Mouse (Mus musculus) frontal cortex, postnatal 14 days (tissue): ENCODE results near the gene Hyls1.
"Not testable (repeated sequence)": the region's sequence is repeated elsewhere in the genome, so short reads cannot be mapped to it uniquely, and the experiment has no call there.

Experiments
- DNase-seq, 2 experiments: peaks; one replicate each; pipeline ENCODE4 v3.0.0; 2022; ENCODE audit warnings: low spot score in 2 of 2

Gene Hyls1

DNA sequence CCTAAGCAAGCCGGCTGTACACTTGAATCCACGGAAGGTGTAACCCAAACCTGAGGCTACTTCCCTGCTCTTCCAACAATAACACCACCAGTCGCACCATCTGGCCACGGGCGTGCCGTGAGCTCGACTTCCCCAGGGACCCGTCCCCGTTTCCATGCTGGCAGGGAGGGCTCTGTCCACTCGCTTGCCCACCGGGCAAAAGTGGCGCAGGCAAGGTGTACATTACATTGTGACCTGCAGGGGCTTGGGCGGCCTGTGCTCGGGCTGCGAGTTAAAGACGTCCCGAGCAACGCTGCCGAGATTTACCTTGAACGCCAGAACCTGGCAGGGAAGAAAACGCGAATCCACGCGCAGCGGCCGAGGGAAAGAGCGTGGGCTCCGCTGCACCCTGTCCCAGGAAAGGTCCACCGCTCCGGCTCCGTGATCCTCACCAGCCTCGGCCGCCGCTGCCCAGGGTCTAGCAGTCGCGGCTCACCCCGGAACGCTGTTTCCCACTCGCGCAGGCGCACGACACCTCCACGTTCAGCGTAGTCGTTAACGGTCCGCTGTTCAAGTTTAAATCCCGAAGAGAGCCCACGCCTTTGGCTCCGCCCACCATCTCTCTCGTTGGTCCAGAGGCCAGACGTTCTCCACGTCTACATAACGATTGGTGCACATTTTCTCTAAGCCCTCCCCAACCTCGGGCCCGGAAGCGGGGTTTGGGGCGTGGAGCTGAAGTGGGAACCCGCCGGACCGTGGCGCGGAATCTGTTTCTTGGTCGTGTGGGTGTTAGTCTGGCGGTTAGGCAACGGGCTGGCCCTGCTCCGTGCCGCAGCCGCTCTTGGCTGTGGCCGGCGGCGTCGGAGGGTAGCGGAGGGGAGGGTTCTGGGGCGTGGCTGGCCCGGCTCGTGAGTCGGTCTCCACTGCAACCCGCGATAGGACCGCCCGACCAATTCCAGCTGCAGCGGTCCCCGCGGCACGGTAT lies at the start of gene Hyls1, which contains the start of gene Pate2:
Gene Hyls1, minus strand, starts transcription at position 828 of the 964 bp plus-strand sequence.
Gene Pate2, plus strand, starts transcription at position 714 of the 964 bp plus-strand sequence.
- DNase-seq, result peak; percentile 89 to 91

DNA sequence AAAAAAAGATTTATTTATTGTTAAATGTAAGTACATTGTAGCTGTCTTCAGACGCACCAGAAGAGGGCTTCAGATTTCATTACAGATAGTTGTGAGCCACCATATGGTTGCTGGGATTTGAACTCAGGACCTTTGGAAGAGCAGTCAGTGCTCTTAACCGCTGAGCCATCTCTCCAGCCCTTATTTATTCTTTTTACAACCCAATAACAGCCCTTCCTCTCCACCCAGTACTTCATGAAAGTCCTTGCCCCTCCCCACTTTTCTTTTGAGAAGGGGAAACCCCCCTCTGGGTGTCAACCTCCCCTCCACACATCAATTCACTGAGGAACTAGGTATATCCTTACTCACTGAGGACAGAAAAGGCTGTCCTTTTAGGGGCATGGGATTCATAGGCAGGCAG lies 46.6 kb upstream of the Hyls1 start:
- DNase-seq, result not testable (repeated sequence)

DNA sequence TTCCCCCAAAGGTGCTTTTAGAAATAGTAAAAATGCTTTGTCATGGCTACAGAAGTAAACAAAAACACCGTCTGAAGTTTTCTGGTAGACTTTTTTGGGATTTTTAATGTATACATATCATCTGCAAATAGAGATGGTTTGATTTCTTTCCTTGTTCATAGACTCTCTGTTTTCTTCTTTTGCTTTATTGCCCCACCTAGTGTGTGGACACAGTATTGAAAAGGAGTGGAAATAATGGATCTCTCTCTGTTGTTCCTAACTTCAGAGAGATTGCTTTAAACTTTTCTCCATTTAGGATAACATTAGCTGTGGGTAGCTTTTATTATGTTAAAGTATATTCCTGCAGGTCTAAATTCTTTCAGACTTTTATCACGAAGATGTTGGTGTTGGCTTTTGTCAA lies 43.8 kb upstream of the Hyls1 start:
- no peak for DNase-seq

DNA sequence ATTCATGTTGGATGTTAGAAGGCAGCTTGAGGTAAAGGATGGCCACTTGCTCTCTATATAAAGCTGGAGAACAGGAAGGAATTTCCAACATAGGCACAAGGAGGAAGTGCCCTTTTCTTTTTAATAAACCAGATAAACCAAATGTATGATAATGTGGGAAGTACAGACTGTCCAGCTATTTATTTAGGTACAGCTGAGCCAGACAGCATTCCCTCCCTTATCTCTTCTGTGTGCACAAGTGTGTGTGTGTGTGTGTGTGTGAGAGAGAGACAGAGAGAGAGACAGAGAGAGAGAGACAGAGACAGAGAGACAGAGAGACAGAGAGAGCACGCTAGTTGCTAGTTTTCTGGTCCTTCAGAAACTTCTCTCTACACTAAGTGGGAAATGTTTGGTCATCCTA lies 41.6 kb upstream of the Hyls1 start, which contains the start of gene Pate4:
Gene Pate4, minus strand, starts transcription at position 101 of the 400 bp plus-strand sequence.
- no peak for DNase-seq

DNA sequence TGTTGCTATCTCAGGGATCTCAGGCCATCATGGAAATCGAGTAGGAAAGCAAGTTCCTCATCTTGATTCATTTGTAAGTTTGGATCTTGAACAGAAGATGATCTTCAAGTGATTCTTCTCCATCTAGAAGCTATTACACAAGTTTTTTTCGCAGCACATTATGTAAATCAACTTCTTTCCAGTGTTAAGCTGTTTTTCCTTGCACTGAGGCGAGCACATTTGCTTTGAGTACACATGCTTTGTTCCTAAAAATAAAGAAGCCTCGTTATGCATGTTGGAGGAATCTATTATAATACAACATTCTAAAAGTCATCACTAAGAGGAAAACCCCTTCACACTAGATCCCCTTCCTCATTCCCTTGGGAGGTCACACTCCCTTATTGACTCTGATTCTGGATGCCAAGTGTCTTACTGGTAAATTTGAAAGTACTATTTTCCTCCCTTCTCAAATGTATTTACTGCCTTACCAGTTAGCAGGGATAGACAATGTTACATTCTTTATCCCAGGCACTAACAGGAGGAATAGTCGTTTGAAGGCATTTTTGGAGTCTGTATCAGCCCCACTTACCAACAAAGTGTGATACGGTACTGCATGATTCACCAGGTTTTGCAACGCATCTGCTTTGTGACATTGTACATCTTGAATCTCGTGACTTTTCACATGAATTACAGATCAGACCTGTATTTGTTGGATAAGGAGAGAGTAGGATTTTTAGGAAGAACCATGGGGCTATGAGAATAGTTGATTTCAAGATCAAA lies 37.6 kb upstream of the Hyls1 start:
- DNase-seq, result no peak

DNA sequence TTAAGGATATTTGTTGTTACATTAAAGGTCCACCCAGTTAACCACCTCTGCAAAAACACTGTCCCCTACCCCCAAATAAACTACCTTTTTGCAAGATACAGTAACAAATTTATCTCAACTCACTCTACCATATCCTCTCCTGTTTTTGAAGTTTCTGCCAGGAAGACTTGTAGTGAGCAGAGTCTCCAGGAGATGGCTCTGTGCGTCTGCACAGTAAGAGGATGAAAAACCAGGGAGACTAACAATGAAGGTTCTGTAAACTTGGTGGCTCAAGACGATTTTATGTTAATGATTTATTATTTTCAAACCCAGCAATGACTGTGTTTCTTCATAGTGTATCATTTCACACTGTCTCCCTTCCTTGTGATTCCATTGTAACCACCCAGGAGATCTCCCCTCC lies 22.7 kb upstream of the Hyls1 start:
- DNase-seq, result peak in 1 of 2 experiments; percentile 37

DNA sequence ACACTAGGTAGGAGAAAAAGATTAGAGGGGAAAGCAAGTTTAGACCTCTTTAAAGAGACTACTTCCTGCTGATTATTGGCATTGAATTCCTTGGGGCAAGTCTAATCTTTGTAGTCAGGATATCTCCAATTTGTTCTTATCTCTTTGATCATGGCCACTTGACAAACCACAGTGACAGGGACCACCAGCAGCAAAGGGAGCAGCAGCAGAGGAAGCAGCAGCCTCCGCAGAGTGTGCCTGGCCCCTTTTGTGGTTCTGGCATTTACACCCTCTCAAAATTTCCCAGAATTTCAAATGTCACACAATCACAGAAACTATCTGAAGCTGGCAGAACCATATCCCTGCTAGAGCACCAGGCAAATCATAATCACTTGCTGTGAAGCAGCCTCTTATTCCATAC lies 17.5 kb upstream of the Hyls1 start:
- no peak for DNase-seq

DNA sequence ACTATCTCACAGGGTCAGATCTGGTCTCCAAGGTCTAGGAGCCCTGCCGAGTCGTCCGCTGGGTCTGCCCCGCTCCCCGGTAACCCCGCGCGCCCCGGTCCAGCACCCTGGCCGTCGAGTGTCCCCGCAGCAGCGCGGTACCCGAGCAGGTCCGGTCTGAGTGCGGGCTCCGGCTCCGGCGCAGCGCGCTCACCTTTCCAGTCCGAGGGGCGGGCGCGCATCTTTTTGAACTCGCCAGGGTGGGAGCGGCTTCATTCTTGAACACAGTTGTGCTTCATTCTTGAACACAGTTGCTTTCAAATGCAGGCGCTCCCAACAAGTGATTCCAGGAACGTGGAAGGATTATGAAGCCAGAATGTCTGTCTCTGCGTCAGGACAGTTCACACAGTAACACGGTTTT lies 4.2 kb upstream of the Hyls1 start:
- DNase-seq, result no peak

DNA sequence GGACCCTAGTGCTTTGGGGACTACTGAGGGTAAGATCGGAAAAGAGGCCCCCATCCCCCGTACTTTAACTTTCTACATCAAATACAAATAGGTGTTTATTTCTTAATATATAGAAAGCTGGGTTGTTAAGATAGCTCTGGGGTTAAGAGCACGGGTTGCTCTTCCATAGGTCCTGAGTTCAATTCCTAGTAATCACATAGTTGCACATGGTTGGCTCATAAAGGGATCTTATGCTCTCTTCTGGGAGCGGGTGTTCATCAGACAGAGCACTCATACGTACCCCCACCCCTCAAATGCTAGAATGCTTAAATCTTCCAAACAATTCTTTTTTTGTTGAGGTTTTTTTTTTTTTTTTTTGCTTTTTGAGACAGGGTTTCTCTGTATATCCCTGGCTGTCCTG lies 465 bp upstream of the Hyls1 start:
- no peak for DNase-seq

DNA sequence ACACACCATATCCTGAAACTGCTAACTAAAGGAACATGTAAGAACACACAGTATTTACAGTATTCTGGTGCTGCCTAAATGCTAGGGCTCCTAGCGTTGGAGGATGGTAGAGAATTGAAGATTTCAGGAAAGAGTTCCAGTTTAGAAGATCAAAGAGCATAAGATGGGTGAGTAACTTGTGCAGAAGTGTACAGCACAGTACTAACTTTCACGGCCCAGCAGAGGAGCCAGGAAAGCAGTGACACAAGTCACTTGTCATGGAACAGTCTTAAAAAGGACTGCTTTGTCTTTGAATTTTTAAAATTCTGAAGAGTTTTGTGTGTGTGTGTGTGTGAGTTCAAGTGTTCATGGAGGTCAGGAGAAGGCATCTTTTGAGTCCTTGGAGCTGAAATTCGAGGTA lies 2.2 kb downstream of the Hyls1 start:
- DNase-seq, result no peak

DNA sequence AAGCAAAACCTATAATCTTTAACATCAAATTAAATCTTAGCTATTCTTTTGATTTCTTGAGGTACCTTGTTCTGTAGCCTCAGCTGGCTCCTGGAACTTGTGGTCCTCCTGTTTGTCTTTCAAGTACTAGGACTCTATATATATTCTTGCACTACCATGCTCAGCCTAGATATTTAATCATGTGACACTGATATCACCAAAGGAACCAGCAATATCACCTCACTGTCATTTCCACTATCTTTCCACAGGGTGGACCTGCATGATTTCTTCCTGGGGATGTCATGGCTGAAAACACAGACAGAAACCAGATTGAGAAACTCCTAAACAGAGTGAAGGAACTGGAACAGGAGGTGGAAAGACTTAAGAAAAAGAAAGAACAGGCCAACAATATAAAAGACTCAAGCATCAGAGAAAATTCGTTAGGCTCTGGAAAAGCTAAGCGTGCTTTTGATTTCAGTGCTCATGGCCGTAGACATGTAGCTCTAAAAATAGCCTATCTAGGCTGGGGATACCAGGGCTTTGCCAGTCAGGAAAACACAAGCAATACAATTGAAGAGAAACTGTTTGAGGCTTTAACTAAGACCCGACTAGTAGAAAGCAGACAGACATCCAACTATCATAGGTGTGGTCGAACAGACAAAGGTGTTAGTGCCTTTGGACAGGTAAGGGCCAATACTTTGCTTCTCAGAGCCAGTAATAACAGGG lies 5.5 kb downstream of the Hyls1 start:
- no peak for DNase-seq

DNA sequence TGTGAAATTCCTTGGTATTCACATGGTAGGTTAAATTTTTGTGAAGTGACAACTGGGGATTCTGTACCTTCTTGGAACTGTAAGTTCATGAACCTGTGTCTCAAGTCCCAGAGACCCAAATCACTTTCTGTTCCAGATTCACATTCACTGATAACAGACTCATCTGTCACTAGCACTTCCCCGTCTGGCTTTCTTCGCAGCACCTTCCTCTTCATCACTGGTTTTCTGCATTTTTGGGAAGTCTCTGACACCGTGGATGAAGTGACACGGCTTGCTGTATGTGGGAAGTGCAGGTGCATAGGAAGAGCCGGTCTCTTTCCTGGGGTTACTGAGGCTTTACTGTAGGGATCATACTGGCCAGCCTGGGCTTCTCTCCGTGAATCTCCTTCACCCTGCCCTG lies 8.6 kb downstream of the Hyls1 start:
- DNase-seq, result no peak

DNA sequence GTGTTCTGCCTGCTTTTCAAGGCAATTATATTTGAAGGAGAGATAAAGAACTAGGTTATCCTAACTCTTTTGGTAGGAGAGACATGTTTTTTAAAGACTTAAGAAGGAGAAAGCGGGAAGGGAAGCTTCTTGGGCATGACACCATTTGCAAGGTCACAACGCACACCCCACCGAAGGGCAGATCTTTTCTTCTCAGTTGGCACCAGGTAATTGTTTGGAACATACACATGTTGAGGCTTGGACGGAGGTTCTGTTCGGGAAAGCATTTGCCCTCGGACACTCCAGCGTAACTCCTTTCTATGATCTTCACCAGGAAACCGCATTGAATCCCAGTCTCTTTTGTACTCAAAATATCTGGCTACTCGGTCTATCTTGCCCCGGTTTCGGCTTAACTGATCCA lies 9.1 kb downstream of the Hyls1 start:
- DNase-seq, result no peak

DNA sequence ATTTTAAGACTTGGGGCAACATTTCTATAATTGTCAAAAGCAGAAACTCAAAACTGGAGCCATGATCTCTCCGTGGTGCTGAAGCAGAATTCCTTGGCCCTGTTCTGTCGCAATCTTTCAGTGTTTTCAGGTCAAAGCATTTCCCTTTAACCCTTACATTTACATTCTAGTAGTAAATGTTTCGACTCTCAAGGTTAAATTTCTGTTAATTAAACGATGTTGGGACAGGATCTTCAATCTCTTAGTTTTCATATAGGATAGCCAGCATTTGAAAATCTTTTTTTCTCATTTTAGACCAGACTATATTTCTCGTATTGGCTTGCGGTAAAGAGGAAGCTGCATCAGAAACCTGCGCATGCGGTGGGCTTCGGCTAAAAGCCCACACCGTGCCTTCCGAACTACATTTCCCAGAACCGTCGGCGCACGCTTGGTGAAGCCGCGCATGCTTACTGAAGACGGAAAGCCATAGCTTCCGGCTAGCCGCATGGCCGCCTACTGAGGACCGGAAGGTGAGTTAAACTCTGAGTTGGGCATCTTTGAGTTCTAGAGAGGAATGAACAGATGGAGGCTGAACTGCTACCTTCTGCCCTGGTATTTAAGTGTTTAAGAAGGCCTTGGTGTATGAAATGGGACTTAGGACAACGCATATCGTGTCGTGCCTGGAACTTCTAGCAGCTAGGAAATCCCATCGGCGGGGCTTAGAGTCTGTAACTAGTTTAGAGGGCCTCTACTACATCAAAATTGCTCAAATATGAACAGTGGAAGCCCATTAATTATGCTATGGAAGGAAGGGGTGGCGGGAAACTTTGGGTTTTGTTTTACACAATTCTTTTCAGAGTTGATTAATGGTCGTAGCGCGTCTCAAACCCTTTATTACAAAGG lies 10.9 kb downstream of the Hyls1 start:
- DNase-seq, result peak; percentile 81

DNA sequence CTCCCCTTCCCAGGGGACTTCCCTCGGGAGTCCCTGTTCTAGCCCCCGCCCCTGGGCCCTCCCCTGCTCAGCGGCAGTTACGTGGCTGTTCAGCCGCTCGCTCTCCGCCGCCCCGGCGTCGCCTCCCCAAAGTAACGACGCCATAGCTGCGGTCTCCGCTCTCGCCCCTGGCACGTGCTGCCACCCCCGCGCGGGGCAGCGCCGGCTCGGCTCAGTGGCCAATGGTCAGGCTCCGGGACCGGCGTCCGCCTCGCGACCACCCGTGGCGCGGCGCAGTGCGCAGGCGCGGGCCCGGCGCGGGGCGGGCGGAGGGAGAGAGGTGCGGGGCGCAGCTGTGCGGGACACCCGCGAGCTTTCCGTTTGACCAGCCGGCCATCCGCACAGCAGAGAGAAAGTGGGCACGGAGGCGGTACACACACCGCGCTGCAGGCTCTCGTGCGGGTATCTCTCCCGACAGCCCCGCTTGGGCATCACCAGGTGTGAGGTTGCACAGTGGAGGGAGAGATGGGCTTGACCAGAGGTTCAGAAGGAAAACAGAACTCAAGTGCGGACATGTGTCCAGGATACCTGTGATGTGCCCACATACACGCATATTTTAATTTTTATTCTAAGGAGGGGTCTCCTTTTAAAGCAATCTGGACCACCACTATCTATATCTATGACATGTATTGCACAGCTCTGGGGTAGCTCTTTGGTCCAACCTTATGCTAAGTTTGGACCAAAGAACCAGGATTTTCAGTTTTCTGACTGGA lies 11.8 kb downstream of the Hyls1 start, which contains the start of the genes Ddx25 and Pus3:
Gene Ddx25, minus strand, starts transcription at position 272 of the 752 bp plus-strand sequence.
Gene Pus3, plus strand, starts transcription at position 339 of the 752 bp plus-strand sequence.
- DNase-seq, result peak; percentile 63 to 71

DNA sequence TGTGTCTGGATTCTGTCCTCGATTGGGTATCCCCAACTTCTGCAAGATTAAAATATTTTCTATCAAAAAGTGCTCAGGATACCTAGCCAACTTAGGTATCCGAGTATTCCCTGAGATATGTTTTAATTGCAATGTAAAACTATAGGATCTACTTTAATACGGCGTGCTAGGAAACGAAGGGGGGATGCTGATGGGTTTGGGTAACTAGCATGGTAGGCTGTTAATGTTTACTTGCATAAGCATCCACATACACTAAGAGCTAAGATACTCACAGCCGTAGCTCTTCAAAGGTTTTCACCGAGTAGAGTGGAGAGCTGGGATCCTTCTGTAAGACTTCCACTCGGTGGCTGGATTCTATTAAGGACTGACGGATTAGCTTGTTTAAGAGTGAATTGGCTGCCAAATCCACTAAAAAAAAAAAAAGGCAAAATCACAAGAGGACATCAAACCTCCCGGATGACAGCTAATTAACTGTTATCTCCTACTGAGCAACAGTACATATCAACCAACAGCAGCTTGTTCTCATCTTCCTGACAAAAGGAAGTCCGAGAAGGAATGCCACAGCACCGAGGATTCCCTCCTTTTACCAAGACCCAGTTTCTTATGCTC lies 13.6 kb downstream of the Hyls1 start:
- no peak for DNase-seq

DNA sequence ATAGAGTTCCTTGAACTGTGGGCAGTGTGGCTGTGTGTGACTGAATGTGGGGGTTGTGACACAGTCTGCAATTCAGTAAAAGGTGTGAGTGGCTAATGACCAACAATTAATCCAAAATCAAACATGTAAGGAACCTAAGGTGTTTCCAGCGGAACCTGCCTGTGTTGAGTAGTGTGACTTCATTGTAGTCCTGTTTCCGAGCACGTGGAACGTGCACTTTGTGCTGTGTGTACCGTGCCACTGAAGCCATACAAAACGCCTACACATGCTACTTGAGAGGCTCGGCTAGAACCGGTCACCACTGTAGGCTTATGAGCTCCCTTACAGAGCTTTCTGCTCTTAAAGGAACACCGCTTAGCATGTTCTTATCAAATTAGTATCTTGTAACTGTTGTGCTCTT lies 21.7 kb downstream of the Hyls1 start:
- DNase-seq, result no peak

DNA sequence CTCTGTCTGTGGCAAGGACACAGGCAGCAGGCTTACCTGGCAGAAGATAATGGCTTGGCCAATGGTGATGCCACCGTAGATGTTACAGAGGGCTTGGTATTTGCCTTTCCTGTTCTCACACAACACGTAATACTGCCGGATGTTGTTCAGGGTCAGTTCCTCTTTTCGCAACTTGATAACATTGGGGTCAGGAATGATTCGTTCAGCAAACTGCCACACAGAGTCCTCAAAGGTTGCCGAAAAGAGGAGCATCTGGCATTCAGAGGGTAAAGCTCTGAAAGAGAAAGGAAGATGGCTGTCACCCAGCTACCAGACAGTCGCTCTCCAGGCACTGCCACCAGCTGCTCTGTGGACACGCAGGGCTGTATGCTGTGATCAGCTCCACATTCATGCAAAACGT lies 23.5 kb downstream of the Hyls1 start:
- DNase-seq, result no peak

DNA sequence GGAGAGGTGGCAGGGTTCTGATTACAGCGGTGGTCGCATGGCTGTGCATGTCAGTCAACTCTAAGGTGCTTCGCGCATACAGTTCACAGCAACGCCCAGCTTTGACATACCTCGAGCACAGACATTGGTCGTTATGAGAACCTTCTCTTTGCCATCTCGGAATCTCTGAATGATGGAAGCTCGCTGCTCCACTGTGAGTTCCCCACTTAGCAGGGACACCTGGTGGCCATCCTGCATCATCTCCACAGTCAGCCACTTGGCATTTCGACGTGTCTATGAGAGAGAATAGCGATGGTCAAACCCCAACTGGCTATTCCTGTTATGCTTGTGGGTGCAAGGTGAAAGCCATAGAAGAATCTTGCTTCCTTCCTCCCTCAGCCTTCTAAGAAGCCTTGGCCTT lies 24.5 kb downstream of the Hyls1 start:
- DNase-seq, result no peak

DNA sequence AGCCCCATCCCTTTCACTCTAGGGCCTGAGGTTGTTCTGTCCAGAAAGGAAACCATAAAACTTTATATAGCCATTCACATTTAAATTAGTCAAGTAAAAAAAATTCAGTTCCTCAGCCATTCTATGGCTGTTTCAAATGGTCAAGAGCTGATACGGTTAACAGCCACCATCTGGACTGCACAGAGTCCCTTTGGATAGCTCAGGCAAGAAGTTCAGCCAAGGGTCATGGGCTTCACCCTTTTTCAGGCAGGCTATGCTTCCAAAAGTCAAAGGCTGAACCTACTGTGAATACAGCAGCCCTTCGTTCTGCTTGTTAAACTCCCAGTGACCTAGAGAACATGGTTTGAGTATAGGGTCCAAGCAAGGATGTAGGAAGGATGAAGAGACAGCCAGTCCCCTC lies 25.5 kb downstream of the Hyls1 start:
- no peak for DNase-seq
